Mouse (Mus musculus) frontal cortex, postnatal 14 days (tissue): ENCODE measurements at regions not wholly inside any gene's neighbourhood (a gene's known extent, or its start where the extent isn't known, plus 50 kb on each side); places are given as distances from the start of the nearest gene placed in this dataset.
A peak's percentile ranks its signal among the peaks of the same experiment; 100 is the strongest.

Experiments
- DNase-seq, 2 experiments: peaks; one replicate each; pipeline ENCODE4 v3.0.0; 2022; ENCODE audit warnings: low spot score in 2 of 2

- DNase-seq: no peak
These were observed 443.7 kb upstream of the Sel1l start for GRCm38 (mm10) chr12:92292460-92293340.

- no peak for DNase-seq
These were observed 442.5 kb upstream of the Sel1l start for GRCm38 (mm10) chr12:92291490-92291889.

- no peak for DNase-seq
These were observed 436.6 kb upstream of the Sel1l start for GRCm38 (mm10) chr12:92285511-92285910.

- no peak for DNase-seq
These were observed 431.5 kb upstream of the Sel1l start for GRCm38 (mm10) chr12:92280470-92280869.

- no peak for DNase-seq
These were observed 403.0 kb upstream of the Sel1l start for GRCm38 (mm10) chr12:92251962-92252361.

- DNase-seq: no peak
These were observed 398.0 kb upstream of the Sel1l start for GRCm38 (mm10) chr12:92246790-92247451.

GRCm38 (mm10) chr12:92239956-92240699, 391.2 kb upstream of the Sel1l start:
- DNase-seq: peak in 1 of 2 experiments; percentile 4

GRCm38 (mm10) chr12:92233650-92234408, 384.9 kb upstream of the Sel1l start:
- no peak for DNase-seq

GRCm38 (mm10) chr12:92228585-92228984, 379.6 kb upstream of the Sel1l start:
- no peak for DNase-seq

- DNase-seq: no peak
These were observed 354.4 kb upstream of the Sel1l start for GRCm38 (mm10) chr12:92203351-92203750.

- DNase-seq: no peak
These were observed 351.6 kb upstream of the Sel1l start for GRCm38 (mm10) chr12:92200602-92201001.

- DNase-seq: no peak
These were observed 350.0 kb upstream of the Sel1l start for GRCm38 (mm10) chr12:92198738-92199477.

GRCm38 (mm10) chr12:92193934-92194685, 345.2 kb upstream of the Sel1l start:
- DNase-seq: no peak

GRCm38 (mm10) chr12:92193199-92193933, 344.4 kb upstream of the Sel1l start:
- no peak for DNase-seq

- no peak for DNase-seq
These were observed 340.1 kb upstream of the Sel1l start for GRCm38 (mm10) chr12:92189022-92189421.

GRCm38 (mm10) chr12:92187133-92187482, 338.2 kb upstream of the Sel1l start:
- DNase-seq: no peak

GRCm38 (mm10) chr12:92186448-92187132, 337.6 kb upstream of the Sel1l start:
- no peak for DNase-seq

- DNase-seq: no peak
These were observed 330.3 kb upstream of the Sel1l start for GRCm38 (mm10) chr12:92179292-92179691.

- no peak for DNase-seq
These were observed 307.8 kb upstream of the Sel1l start for GRCm38 (mm10) chr12:92156726-92157125.
